Mouse (Mus musculus): ENCODE results near the gene Rbfox1.

Gene Rbfox1

DNA sequence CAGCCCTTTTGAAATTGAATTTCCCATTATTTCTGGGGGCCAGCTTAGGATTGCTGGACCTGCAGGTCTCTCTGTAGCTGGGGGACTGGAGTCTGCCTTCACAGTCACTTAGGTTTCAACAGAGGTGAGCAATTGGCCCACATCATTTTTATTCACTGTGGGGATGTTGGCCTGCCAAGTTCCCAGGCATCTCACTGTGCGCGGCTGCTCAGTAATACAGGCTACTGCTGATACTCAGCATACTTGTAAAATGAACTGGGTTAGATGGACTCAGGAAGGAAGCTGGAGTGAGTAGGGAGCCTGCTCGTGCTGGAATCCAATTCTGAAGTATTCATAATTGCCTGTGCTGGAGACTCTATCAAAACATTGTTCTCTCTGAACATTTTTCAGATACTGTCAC lies 1356.5 kb downstream of the Rbfox1 start:
- DNase-seq (ENCODE audit: low read depth): no peak

DNA sequence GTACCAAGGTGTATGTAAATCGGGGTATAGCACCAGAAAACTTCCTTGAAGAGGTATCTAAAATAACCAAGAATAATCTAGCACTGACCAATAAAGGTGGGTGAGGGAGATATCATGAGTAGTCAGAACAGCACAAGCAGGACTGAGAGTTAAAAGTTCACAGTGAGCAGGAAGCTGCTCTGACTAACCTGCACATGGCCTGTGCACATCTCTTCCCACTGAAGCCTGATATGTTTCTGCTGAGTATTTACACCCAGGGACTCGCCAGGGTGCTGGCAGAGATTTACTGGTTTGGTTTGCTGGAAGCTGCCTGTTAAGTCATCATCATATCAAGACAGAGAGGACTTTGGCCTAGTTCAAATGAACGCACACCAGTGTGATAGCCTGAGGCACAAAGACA lies 1357.3 kb downstream of the Rbfox1 start:
- DNase-seq (ENCODE audit: low read depth): no peak

DNA sequence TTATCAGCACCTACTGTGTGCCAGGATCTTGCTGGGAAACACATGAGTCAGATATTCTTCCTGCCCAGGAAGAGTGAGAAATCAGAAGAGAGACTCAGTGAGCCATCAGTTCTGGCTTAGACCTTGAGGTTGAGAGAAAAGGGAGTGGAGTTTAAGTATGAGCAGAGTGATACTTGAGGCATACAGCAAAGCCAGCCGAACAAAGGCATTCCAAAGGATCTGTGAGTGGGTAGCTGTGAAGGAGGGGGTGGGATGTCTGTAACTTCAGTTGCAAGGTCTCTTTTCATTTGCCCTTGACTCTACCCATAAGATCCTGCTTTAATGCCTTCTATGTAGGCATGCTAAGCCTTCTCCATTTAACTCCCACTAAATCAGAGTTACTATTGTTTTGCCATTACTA lies 1359.2 kb downstream of the Rbfox1 start:
- DNase-seq (ENCODE audit: low read depth): no peak

DNA sequence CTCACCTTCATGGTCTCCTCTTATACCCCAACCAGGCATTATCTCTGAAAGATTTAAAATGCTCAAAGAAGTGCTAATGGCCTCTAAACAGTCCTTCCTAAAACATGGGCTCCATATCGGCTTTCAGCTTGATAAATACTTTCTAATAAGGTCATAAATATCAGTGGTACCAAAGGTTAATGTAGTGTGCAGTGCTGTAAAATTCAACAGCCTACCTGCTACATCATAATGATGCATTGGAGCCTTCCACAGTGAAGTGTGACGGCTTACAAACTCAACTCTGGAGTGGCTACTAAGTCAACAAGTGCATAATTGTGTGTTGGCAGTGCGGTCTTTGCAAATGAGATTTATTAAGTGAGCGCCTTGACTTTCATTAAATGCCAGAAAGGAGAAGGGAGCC lies 1366.5 kb downstream of the Rbfox1 start:
- DNase-seq (ENCODE audit: low read depth): no peak

GRCm38 (mm10) chr16:7257366-7257765 lies 1372.2 kb downstream of the Rbfox1 start:
- DNase-seq (ENCODE audit: low read depth): no peak

DNA sequence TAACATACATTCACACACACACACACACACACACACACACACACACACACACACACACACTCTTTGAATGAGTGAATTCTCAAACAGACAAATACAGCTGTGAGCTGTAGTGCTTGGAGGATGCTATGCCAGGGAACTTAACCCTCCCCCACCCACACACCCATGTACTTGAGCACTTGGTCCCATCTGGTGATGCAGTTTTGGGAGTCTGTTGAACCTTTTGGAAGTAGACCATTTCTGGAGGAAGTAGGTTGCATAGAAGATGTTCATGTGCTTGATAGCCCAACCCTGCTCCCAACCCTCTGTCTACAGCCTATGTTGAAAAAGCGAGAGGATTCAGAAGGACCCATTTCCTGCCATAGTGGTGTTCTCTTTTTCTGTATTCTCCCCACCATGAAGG lies 1378.1 kb downstream of the Rbfox1 start:
- DNase-seq (ENCODE audit: low read depth): no peak

GRCm38 (mm10) chr16:7265715-7266114 lies 1380.6 kb downstream of the Rbfox1 start:
- DNase-seq (ENCODE audit: low read depth): no peak

DNA sequence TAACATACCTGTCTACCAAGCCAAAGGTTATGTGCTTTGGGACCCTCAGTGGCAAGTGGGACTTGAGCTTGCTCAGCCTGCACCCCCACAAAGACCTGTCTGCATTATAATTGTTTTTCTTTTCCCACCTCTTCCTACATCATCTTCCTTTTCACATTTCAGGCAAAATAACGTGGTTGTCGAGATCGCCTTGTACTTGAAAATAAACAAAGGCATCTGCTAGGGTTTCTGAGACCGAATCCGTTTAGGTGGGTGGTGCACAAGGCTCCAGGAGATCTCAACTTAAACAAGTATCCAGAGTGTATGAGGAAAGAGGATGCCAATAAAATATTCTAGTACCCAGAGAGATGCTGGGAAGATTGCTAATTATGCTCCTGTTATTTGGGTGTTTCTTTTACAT lies 1390.3 kb downstream of the Rbfox1 start:
- DNase-seq (ENCODE audit: low read depth): no peak

DNA sequence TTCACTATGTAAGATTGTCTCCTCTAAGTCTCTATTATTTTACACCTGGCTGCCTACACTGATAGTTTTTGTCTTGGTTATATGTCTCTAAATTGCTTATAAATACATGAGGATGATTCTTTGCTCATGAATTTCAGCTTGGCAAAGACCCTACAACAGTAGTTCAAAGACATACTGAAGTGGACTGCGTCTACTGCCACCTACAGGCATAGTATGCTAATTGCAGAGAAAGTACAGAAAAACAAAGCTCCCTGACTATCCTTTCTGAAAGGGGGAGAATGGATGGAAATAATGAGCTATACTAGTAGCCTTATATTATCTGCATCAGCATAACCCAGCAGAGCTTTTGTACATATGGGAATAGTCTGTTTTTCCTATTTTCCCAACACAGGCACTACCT lies 1390.7 kb downstream of the Rbfox1 start:
- no peak for DNase-seq (ENCODE audit: low read depth)

DNA sequence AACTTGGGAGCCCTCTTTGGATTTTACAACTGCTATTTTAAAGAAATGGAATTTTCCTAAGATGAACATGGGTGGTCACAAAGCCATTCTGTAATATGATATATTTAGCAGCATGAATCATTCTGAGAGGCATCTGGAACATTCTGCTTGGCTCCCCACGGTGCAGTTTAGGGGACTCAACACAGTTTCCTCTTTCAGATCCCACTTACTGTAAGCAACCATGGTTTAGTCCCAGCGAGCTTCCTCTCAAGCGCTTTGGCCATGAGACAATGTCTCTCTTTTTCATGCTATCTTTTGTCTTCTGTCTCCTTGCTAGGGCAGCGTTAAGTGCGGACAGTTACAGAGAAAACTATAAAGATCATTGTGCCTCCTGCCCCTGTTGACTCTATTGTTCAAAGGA lies 1394.4 kb downstream of the Rbfox1 start:
- DNase-seq (ENCODE audit: low read depth): no peak

DNA sequence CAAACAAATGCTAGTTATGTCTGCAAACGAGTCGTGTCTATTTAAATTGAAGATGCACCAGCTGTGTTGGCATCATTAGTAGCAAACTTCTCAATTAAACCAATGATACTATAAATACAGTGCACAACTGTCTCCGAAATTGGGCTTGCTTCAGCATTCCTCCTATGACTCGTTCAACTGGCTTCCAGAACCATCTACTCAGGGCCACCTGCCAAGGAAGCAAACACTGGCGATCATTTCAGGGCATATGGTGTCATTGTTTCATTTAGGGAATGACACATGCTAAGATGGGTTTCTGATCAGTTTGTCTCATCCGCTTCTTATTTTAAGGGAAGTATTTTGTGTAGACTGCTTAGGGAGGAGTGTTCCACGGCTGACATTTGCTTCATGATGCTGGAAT lies 1397.1 kb downstream of the Rbfox1 start:
- DNase-seq (ENCODE audit: low read depth): no peak

- no peak for DNase-seq (ENCODE audit: low read depth)
Measured at GRCm38 (mm10) chr16:7292985-7293805, 1408.0 kb downstream of the Rbfox1 start.

- DNase-seq (ENCODE audit: low read depth): no peak
Measured at GRCm38 (mm10) chr16:7302416-7302815, 1417.3 kb downstream of the Rbfox1 start.

DNA sequence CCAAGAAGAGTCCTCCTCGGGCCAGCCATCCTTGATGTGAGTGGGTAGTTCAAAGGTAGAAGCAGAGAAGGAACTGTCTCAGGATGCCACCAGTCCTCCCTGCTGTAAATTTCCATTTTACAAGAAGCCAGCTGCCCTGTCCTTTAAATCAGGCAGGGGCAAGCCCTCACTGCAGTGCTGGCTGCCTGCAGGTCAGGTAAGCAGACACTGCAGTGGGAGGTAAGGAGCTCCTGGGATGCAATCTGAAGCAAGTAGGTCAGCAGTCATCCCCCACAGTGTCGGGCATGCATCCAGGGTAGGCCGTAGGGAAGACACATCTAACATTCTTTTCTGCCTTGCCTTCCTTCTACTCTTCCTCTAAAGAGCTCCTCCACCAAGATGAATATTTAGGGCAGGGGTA lies 1444.0 kb downstream of the Rbfox1 start:
- DNase-seq (ENCODE audit: low read depth): no peak

DNA sequence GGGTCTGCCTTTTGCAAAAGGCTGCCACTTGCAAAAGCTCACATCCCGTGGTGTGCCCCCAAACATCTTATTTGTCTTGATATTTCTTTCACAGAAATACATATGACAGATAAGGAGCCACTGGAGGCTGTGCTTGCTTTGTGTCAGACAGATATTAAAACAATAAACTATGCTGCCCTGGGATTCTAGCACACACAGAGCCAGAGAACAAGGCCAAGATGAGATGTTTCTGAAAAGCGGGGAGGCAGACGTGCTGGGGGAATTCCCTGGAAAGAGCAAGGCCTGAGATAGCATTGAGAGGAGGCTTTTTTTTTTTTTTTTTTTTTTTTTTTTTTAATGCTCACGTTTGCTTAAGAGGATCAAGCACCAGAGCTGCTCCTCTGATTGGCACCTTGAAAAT lies 1456.0 kb downstream of the Rbfox1 start:
- DNase-seq (ENCODE audit: low read depth): no peak

GRCm38 (mm10) chr16:7345298-7345697 lies 1460.1 kb downstream of the Rbfox1 start:
- DNase-seq (ENCODE audit: low read depth): no peak

DNA sequence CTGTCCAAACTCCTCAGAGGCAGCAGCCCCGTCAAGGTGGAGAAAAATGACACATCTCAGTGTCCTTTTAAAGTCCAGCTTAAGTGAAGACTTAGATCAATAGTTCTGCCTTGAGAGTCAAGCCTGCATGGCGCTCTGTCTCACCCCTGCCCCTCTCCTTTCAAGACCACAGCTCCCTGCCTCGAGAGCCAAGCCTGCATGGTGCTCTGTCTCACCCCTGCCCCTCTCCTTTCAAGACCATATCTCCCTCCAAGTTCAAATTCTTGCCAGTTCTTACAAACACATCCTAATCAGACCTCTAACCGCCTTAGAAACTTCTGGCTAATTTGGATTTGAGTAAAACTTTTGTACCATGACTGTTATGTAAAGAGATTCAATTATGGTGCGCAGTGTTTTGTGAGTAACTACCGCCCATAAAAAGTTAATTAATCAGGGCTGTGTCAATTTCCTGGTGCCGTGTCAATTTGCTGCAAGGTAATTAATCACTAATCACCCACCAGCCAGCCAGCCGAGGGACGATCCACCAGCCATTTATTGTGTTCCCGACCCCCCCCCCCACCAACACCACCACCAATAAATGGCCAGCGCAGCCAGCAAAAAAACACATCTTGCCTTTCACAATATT lies 1461.0 kb downstream of the Rbfox1 start:
- DNase-seq (ENCODE audit: low read depth): no peak

- no peak for DNase-seq (ENCODE audit: low read depth)
Measured at GRCm38 (mm10) chr16:7347522-7348165, 1462.5 kb downstream of the Rbfox1 start.

DNA sequence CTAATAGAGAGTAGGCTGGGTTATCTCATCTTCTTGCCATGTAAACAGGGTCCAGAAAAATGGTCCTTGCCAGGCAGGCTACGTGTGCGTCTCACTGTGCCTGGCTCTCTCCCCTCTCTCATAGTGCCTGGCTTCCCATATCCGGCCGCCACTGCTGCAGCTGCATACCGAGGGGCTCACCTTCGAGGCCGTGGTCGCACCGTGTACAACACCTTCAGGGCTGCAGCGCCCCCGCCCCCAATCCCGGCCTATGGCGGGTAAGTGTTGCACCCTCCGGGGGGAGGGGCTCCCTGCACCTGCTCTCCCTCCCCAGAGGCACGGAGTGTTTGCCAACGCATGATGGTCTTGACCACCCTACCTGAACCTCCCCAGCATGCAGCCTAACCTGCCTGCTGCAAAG lies 1467.7 kb downstream of the Rbfox1 start:
- no peak for DNase-seq (ENCODE audit: low read depth)

DNA sequence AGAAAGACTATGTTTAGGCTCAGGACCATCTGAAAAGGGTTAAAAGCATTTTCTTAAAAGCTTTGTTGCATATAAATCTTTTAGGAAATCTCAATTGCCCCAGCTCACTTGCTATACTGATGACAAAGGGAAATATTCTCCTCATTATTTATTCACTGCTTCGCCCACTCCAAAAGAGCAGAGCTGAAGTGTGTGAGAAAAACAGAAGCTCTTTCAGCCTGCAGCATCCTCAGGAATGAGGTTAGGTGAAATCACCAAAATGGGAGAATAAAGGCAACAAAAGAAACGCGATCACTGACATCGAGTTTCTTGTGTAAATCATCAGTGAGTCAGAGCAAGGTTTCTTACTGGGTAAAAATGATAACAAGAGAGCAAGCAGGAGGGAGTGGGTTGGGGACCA lies 1469.0 kb downstream of the Rbfox1 start:
- no peak for DNase-seq (ENCODE audit: low read depth)

DNA sequence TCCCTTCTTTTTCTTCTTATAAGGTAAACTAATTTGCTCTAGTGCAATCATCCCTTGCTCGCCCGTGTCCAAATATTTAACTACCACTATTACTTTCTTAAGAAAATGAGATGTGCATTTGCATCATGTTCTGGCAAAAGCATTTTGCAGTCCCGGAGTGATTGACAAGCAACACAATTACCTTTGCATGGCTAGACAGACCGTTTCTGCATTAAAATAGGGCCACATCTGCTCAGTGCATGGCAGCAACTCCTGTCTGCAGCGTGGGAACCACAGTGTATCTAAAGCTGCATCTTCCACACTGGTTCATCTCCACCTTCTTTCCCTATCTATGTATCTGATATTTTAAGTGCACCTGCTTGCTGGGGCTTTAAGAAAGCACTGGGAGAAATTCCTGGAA lies 1473.9 kb downstream of the Rbfox1 start:
- no peak for DNase-seq (ENCODE audit: low read depth)

DNA sequence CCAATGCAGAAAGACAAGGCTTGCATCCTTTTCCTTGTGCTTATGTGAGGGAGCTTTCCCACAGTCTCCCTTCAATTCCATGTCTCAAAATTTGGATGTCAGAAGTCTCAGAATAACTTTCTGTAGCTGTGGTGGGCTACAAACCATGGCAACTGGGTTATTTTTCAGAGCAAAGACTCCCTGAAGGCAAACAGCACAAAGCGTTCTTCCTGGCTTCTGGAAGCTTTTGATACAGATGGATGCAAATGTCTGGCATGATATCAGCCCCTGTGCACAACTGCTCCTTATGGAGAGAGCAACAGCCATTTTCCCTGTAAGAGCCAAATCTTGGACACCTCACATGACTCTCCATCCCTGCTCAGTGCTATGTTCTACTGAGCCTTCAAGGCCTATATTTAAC lies 1475.6 kb downstream of the Rbfox1 start:
- DNase-seq (ENCODE audit: low read depth): no peak

DNA sequence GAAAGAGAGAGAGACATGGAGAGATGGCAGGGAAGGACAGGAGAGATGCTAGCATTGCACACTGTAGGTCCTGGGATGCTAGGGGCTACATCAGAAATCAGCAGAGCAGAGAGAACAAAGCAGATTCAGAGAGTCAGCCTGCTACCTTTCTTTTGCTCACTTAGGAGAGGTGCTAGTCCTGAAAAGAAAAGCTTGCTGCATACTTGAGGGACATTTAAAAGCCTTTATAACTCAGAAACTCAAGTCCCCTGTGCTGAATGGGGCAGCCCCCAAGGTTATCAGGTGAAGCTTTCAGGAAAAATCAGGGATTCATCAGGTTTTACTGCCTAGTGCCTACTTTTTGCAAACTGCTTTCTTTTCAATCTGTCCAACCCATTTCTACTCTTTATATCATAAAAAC lies 1480.7 kb downstream of the Rbfox1 start:
- DNase-seq (ENCODE audit: low read depth): no peak

All from c-Kit-positive CD71-positive TER-119-negative erythroid progenitor cells, embryonic 14.5 days (primary cell).